Mouse (Mus musculus) right cerebral cortex, adult 2 months (tissue): ENCODE measurements at regions not wholly inside any gene's neighbourhood (a gene's known extent, or its start where the extent isn't known, plus 50 kb on each side); places are given as distances from the start of the nearest gene placed in this dataset.

Experiments used
- DNase-seq, 2 experiments: peaks; one replicate each; pipeline ENCODE4 v3.0.0; 2021 to 2022; ENCODE audit warnings: low spot score in 2 of 2

GRCm38 (mm10) chrX:108608446-108608845 lies 56.2 kb downstream of the Gm379 start:
- no peak for DNase-seq

- DNase-seq, result no peak
These were observed 64.7 kb downstream of the Gm379 start for GRCm38 (mm10) chrX:108599906-108600468.

GRCm38 (mm10) chrX:108561977-108562376 lies 102.7 kb downstream of the Gm379 start:
- no peak for DNase-seq

GRCm38 (mm10) chrX:108543149-108543548 lies 121.5 kb downstream of the Gm379 start:
- no peak for DNase-seq

GRCm38 (mm10) chrX:108541410-108541809 lies 123.3 kb downstream of the Gm379 start:
- DNase-seq, result peak; percentile 2 to 3

GRCm38 (mm10) chrX:108536995-108537394 lies 127.7 kb downstream of the Gm379 start:
- peak; percentile 49 to 68 for DNase-seq
